In the genomic region with DNA sequence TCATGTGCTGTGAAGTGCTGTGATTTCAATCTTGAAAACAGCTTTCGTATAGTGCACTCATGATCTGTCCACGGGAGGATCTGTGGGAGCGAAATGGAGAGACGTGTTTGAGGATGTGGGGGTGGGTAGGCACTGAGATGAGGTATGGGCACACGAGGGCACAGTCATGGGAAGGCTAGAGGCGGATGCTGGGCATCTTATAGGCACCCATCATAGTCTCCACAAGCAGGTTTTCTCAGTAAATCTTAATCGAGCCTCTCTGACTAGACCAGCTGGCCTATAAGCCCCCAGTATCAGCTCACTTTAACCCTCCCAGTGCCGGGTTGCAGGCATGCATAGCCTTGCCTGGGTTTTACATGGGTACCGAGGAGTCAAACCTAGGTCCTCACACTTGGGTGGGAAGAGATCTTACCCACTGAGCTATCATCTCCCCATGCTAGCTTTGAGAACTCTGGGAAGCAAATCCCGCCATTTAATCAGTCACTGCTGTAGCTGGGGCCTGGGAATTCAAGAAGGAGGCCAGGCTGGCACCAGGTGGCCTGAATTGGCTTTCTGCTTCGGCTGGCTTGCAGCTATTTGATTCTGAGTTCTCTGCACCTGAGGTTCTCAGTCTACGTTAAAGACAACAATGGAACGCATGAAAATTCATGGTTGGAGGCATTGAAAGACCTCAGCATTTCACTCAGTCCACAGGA, we compare ENCODE assay signal across 14 mouse cellular contexts. TPM values are rescaled to one million over a fixed set of nuclear protein-coding genes. Genes with fewer than 3 reads are reported as not detected.
A peak's percentile ranks its signal among the peaks of the same experiment; 100 is the strongest.
DNase-seq lines count a peak whose midpoint lies in the region; ATAC-seq and TF ChIP-seq lines count a peak whose summit lies in the region.
"Had no signal": no experiment of that assay in that cellular context is flagged by ENCODE, and none has a peak within 500 bp of the region (broad histone marks: within the 10 kb centered on the region; RNA-seq: fewer than 3 reads in every experiment).

No protein-coding gene starts in this region.

- H3K27me3 ChIP-seq in heart, embryonic 15.5 days: peaks cover 8% of the 10 kb centered on the region
- H3K27me3 ChIP-seq in neural tube, embryonic 12.5 days (replicated peaks): no peaks in the 10 kb centered on the region
- H3K27me3 ChIP-seq in neural tube, embryonic 15.5 days (replicated peaks): no peaks in the 10 kb centered on the region
- H3K27me3 ChIP-seq in hindbrain, postnatal 0 days (ENCODE audit: insufficient read depth, low read length): no peaks in the 10 kb centered on the region
- H3K27me3 ChIP-seq: liver, embryonic 12.5 days had no signal

- H3K9ac ChIP-seq in heart, embryonic 15.5 days: no peak overlapping the region
- H3K9ac ChIP-seq in neural tube, embryonic 12.5 days: no peak overlapping the region
- no peak overlapping the region for H3K9ac ChIP-seq in neural tube, embryonic 15.5 days (replicated peaks)
- no peak overlapping the region for H3K9ac ChIP-seq in hindbrain, postnatal 0 days (replicated peaks; ENCODE audit: low read length)
- H3K9ac ChIP-seq: kidney, embryonic 15.5 days; liver, embryonic 12.5 days had no signal

- 62% methylated on average over 13 of the region's 13 CpGs for WGBS in heart, embryonic 15.5 days
- 53% methylated on average over 13 of the region's 13 CpGs for WGBS in neural tube, embryonic 12.5 days
- WGBS in neural tube, embryonic 15.5 days: 45% methylated on average over 13 of the region's 13 CpGs
- 52% methylated on average over 13 of the region's 13 CpGs for WGBS in hindbrain, postnatal 0 days

- no peak overlapping the region for H3K27ac ChIP-seq in heart, embryonic 15.5 days
- H3K27ac ChIP-seq in neural tube, embryonic 12.5 days: no peak overlapping the region
- no peak overlapping the region for H3K27ac ChIP-seq in neural tube, embryonic 15.5 days (replicated peaks)
- no peak overlapping the region for H3K27ac ChIP-seq in hindbrain, postnatal 0 days
- H3K27ac ChIP-seq: gastrocnemius, adult 2 months; kidney, embryonic 15.5 days; liver, embryonic 12.5 days had no signal

- no peaks in the 10 kb centered on the region for H3K9me3 ChIP-seq in heart, embryonic 15.5 days (replicated peaks)
- no peaks in the 10 kb centered on the region for H3K9me3 ChIP-seq in neural tube, embryonic 12.5 days
- H3K9me3 ChIP-seq in neural tube, embryonic 15.5 days (replicated peaks): no peaks in the 10 kb centered on the region
- H3K9me3 ChIP-seq in hindbrain, postnatal 0 days (ENCODE audit: low read length): no peaks in the 10 kb centered on the region
- H3K9me3 ChIP-seq: kidney, embryonic 15.5 days; liver, embryonic 12.5 days had no signal

- ATAC-seq in heart, embryonic 15.5 days (replicated peaks; ENCODE audit: insufficient number of reproducible peaks, insufficient read depth, low FRiP score, low read depth): 0 out of 2 replicates have a peak, but pooled peaks have one; percentile 35
- peak; percentile 73 for ATAC-seq in neural tube, embryonic 12.5 days (ENCODE audit: low FRiP score, low read depth)
- ATAC-seq in neural tube, embryonic 15.5 days (ENCODE audit: low FRiP score): no peak
- peak; percentile 40; the same call in 1 of the 2 replicates for ATAC-seq in hindbrain, postnatal 0 days
- ATAC-seq in granulocyte monocyte progenitor cell, adult 5-6 weeks (replicated peaks; ENCODE audit: poor library complexity, severe bottlenecking): no peak
- ATAC-seq: activated CD4-positive, CD25-positive, alpha-beta regulatory T cell, adult 4 months; liver, embryonic 12.5 days had no signal

- peaks cover 1% of the 10 kb centered on the region; the same call in 1 of the 2 replicates for H3K4me1 ChIP-seq in heart, embryonic 15.5 days (replicated peaks)
- no peaks in the 10 kb centered on the region for H3K4me1 ChIP-seq in neural tube, embryonic 12.5 days
- H3K4me1 ChIP-seq in neural tube, embryonic 15.5 days: peaks cover 6% of the 10 kb centered on the region
- H3K4me1 ChIP-seq in hindbrain, postnatal 0 days (ENCODE audit: insufficient read depth, low read length): no peaks in the 10 kb centered on the region
- H3K4me1 ChIP-seq: liver, embryonic 12.5 days had no signal

- intact Hi-C loops in heart, postnatal 10 days (cut with DNase I): loop anchor here (1.0 to 2.0 kb wide), 2 partner anchors 185 to 402 kb away; no protein-coding TSS in a partner anchor

- no peak overlapping the region for H3K4me2 ChIP-seq in heart, embryonic 15.5 days
- no peak overlapping the region for H3K4me2 ChIP-seq in neural tube, embryonic 12.5 days (replicated peaks)
- no peak overlapping the region for H3K4me2 ChIP-seq in neural tube, embryonic 15.5 days
- H3K4me2 ChIP-seq in hindbrain, postnatal 0 days (ENCODE audit: low read depth, low read length): no peak overlapping the region
- H3K4me2 ChIP-seq: kidney, embryonic 15.5 days; liver, embryonic 12.5 days had no signal

- no peak overlapping the region for H3K4me3 ChIP-seq in heart, embryonic 15.5 days
- H3K4me3 ChIP-seq in neural tube, embryonic 12.5 days: no peak overlapping the region
- H3K4me3 ChIP-seq in neural tube, embryonic 15.5 days (replicated peaks): no peak overlapping the region
- no peak overlapping the region for H3K4me3 ChIP-seq in hindbrain, postnatal 0 days (ENCODE audit: low read length)
- H3K4me3 ChIP-seq: erythroblast, embryonic 14.5 days; gastrocnemius, adult 2 months; kidney, embryonic 15.5 days; liver, embryonic 12.5 days had no signal

- no peak for DNase-seq in heart, postnatal 10 days
- DNase-seq in hindbrain, postnatal 0 days (ENCODE audit: low spot score): peak; percentile 31
- DNase-seq in spleen, postnatal 14 days (ENCODE audit: low spot score in 2 of 2): no peak
- DNase-seq: gastrocnemius, adult 2 months had no signal

- TF ChIP-seq CTCF in hindbrain, postnatal 0 days (IDR thresholded peaks at IDR 0.05; ENCODE audit: low read depth): no peak

- no peaks in the 10 kb centered on the region for H3K36me3 ChIP-seq in heart, embryonic 15.5 days
- no peaks in the 10 kb centered on the region for H3K36me3 ChIP-seq in neural tube, embryonic 12.5 days
- H3K36me3 ChIP-seq in neural tube, embryonic 15.5 days: no peaks in the 10 kb centered on the region
- H3K36me3 ChIP-seq in hindbrain, postnatal 0 days (ENCODE audit: insufficient read depth, low read length): no peaks in the 10 kb centered on the region
- H3K36me3 ChIP-seq: kidney, embryonic 15.5 days; liver, embryonic 12.5 days had no signal

RNA-seq across cellular contexts. Expression of gene Cfap58, which starts 51.6 kb away (rescaled TPM):
- 0.09 TPM in 1 of 2 replicates, not detected in the other for polyA plus RNA-seq in heart, embryonic 15.5 days (2015; fragmentation: Nextera tagmentation; extraction: Ambion mirVana)
- total RNA-seq in heart, postnatal 10 days (2021): 1 to 10 TPM; 2.7 to 2.8 TPM
- 0.20 and 0.33 TPM in 2 replicates for polyA plus RNA-seq in neural tube, embryonic 12.5 days (2016; fragmentation: Nextera tagmentation; extraction: Ambion mirVana)
- 0.47 and 0.59 TPM in 2 replicates for polyA plus RNA-seq in neural tube, embryonic 15.5 days (2015; fragmentation: Nextera tagmentation; extraction: Ambion mirVana)
- total RNA-seq in hindbrain, postnatal 0 days (2014; rRNA removed): 0.26 TPM in 1 of 2 replicates, not detected in the other
- polyA plus RNA-seq in hindbrain, postnatal 0 days (2015; fragmentation: Nextera tagmentation; extraction: Ambion mirVana): 0.68 TPM in 2 replicates
- total RNA-seq in granulocyte monocyte progenitor cell, adult 5-6 weeks (2014; fragmentation: Nextera tagmentation): not detected in 2 replicates
- not detected in 2 replicates for total RNA-seq in granulocyte monocyte progenitor cell, adult 5-6 weeks (2017)
- total RNA-seq: common myeloid progenitor, adult 5-6 weeks; gastrocnemius, adult 2 months; megakaryocyte-erythroid progenitor cell, adult 5-6 weeks had no signal
- polyA plus RNA-seq: erythroblast, embryonic 14.5 days; kidney, embryonic 15.5 days; liver, embryonic 12.5 days had no signal

Comparison
In these comparisons a context has a peak if more than half of its experiments do, and no peak if none do; other contexts are left out.
1. ATAC-seq: peak in heart, embryonic 15.5 days (single experiment), neural tube, embryonic 12.5 days (single experiment) and hindbrain, postnatal 0 days (single experiment); none in neural tube, embryonic 15.5 days (single experiment) and granulocyte monocyte progenitor cell, adult 5-6 weeks (single experiment).